Mouse (Mus musculus) urinary bladder, adult 18-20 months (tissue): ENCODE data around the gene H3f3b.
"Not testable (repeated sequence)": the region's sequence is repeated elsewhere in the genome, so short reads cannot be mapped to it uniquely, and the experiment has no call there.

Experiments used
- DNase-seq, 2 experiments: peaks; one replicate each; pipeline ENCODE4 v3.0.0; 2022; ENCODE audit warnings: low spot score in 2 of 2, mixed read lengths in 2 of 2

Gene H3f3b

GRCm38 (mm10) chr11:116049610-116050009 is 21.8 kb upstream of the H3f3b start:
- DNase-seq: no peak

GRCm38 (mm10) chr11:116045173-116045572 is 17.4 kb upstream of the H3f3b start:
- no peak for DNase-seq

GRCm38 (mm10) chr11:116043286-116043685 is 15.5 kb upstream of the H3f3b start:
- no peak for DNase-seq

GRCm38 (mm10) chr11:116042372-116043138 is 14.8 kb upstream of the H3f3b start:
- no peak for DNase-seq

GRCm38 (mm10) chr11:116041833-116042232 is 14.1 kb upstream of the H3f3b start:
- no peak for DNase-seq

- DNase-seq: no peak
Observed at GRCm38 (mm10) chr11:116040593-116040992, 12.8 kb upstream of the H3f3b start.

GRCm38 (mm10) chr11:116037826-116038225 is 10.1 kb upstream of the H3f3b start:
- no peak for DNase-seq

GRCm38 (mm10) chr11:116036671-116037070 is 8.9 kb upstream of the H3f3b start:
- DNase-seq: no peak

GRCm38 (mm10) chr11:116034584-116034983 is 6.8 kb upstream of the H3f3b start:
- no peak for DNase-seq

GRCm38 (mm10) chr11:116030898-116031845 is 3.4 kb upstream of the H3f3b start:
- DNase-seq: peak in 1 of 2 experiments; percentile 37

GRCm38 (mm10) chr11:116030088-116030897 is 2.5 kb upstream of the H3f3b start, which contains the start of gene Unk:
Gene Unk, plus strand, starts transcription at chr11:116030322.
- DNase-seq: peak; percentile 95 to 97

- DNase-seq: no peak
Observed at GRCm38 (mm10) chr11:116029086-116029865, 1.5 kb upstream of the H3f3b start.

GRCm38 (mm10) chr11:116028177-116028865 is 559 bp upstream of the H3f3b start:
- no peak for DNase-seq

- no peak for DNase-seq
Observed at GRCm38 (mm10) chr11:116025056-116025845, 2.5 kb downstream of the H3f3b start.

GRCm38 (mm10) chr11:116024356-116024808 is 3.4 kb downstream of the H3f3b start:
- peak in 1 of 2 experiments; percentile 94 for DNase-seq

- DNase-seq: peak; percentile 84
Observed at GRCm38 (mm10) chr11:116023771-116024355, 3.9 kb downstream of the H3f3b start.

GRCm38 (mm10) chr11:116023074-116023770 is 4.5 kb downstream of the H3f3b start:
- DNase-seq: not testable (repeated sequence)

GRCm38 (mm10) chr11:116022256-116022780 is 5.4 kb downstream of the H3f3b start:
- no peak for DNase-seq
